Mouse (Mus musculus) large intestine, adult 2 months (tissue): ENCODE results near the gene Bicd2. TPM values are rescaled to one million over a fixed set of nuclear protein-coding genes. Genes with fewer than 3 reads are reported as not detected.
"Not testable (repeated sequence)": the region's sequence is repeated elsewhere in the genome, so short reads cannot be mapped to it uniquely, and the experiment has no call there.

ENCODE experiments used
- DNase-seq: peaks from one replicate; pipeline ENCODE4 v3.0.0-alpha.2; 2012; ENCODE audit warnings: low read depth, low spot score
- WGBS: fragments of 180-500 bp; shearing (Covaris S2); methylation state at CpG from one replicate; pipeline ENCODE4 v1.1.7; 2018; 5-methylcytosine and 5-hydroxymethylcytosine counted together
- polyA plus RNA-seq: library from polyadenylated mRNA; depleted of rRNA; stranded (reverse); fragments of >200 nt; gene quantifications from 2 replicates; pipeline ENCODE4 v1.2.3, GENCODE M21; 2012

The Bicd2 gene
- polyA plus RNA-seq, 1 experiment = 6.4 TPM

DNA sequence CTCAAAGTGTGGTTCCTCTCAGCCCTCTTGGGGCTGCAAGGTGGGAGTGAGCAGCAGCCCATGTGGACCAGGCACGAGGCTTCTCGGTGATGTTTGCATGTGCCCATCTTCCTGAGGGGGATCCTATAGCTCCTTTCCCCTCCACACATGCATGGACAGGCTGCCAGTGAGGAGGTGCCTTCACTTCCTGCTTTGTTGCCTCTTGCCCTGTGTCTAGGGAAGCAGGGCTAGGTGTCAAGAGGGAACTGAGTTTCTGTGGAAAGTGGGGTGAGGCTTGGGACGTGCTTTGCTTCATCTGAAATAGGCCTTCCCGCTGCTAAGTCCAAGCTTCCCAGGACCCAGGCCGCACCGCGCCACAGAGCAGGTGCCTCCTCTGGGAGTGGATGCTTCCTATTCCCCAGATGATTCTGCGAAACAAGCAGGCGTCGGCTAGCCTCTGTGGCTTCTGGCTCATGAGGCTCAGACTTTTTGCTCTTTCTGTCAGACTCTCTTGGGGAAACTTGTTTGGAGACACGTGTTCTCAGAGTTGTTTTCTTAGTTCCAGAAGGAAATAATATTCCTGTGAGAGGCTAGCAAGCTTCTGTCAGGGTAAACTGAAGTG, 14.2 kb downstream of the Bicd2 start:
- 78% methylated on average over 11 of the region's 11 CpGs for WGBS
- no peak for DNase-seq

GRCm38 (mm10) chr13:49356090-49356489, 14.7 kb downstream of the Bicd2 start:
- WGBS = 81% methylated on average over 7 of the region's 7 CpGs

GRCm38 (mm10) chr13:49357367-49358026, 16.1 kb downstream of the Bicd2 start:
- WGBS = 93% methylated on average over 8 of the region's 8 CpGs
- DNase-seq = no peak

More at GRCm38 (mm10) chr13:49356090-49356489, 14.7 kb downstream of the Bicd2 start:
- no peak for DNase-seq

DNA sequence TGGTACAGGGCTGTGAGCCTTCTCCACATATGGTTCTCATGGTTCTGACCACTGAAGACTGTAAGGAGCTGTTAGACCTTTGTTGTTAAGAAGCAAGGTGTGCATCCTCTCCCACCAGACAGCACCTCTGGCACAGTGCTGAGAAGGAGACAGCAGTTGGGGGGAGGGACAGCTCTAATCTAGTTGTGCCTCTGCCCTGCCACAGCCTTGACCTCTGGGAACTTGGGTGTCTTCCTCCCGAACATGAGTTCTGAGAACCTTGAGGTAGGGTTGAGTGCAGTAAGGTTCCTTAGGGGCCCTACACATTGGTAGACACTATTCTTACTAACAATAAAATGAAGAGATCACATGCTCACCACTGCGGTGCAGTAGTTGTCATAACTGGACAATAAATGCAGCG, 16.8 kb downstream of the Bicd2 start:
- DNase-seq = no peak
- 83% methylated on average over 3 of the region's 3 CpGs for WGBS

DNA sequence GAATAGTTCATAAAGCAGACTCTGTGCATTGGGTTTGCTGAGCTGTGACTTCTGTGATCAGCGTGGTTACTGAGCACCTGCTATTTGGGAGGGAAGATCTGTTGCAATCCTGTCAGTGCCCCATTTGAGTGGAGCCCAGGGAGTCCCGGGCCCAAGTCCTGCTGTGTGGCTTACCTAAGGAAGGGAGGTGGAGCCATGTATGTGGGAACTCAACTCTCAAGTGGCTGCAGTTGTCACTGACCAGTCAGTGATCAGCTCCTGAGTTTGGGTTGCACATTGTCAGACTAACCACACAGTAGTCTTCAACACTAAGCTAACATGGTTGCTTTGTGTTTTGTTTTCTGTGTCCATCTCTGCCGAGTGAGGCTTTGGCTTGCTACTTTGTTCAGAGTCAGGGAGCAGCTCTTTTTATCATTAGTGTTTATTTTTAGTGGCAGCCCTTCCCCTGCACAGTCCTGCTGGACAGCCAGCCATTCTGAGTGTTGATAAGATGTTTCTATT, 19.6 kb downstream of the Bicd2 start:
- WGBS = 33% methylated on average over 3 of the region's 3 CpGs
- no peak for DNase-seq

DNA sequence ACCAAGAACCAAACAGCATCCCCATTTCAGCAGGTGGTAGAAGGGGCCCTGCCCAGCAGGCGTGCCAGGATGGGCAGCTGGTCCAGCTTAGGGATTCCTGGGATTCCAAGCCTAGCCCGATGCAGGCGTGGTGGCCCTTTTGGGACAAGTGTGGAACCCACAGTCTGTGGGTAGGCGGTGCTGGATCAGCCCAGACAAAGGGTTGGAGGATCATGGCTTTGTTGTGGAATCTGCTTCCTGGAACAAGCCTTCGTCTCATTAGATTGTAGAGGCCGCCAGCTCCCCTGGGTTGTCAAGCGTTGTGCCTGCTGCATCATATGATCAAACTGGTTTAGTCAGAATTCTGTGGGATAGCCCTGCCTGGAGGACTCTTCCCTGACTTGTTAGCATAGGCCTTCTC, 21.0 kb downstream of the Bicd2 start:
- 48% methylated on average over 7 of the region's 7 CpGs for WGBS
- no peak for DNase-seq

- 65% methylated on average over 2 of the region's 2 CpGs for WGBS
- no peak for DNase-seq
These were observed 21.4 kb downstream of the Bicd2 start for GRCm38 (mm10) chr13:49362804-49363203.

DNA sequence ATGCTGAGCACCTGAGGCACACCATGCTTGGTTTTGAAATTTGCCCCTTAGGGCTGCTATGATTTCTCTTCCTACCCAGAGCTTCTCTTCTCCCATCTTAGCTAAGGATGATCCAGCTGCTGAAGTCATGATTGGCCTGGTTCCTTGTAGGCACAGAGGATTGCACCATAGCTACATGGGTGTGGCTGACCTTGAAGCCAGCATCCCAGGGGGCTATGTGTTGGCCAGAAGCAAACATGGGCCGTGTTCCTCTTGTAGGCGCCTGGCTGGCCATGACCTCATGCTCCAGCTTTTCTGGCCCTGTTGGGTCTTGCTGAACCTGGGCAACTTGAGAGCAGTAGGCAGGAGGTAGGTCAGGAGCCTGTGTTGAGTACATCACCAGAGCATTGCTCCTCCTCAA, 23.3 kb downstream of the Bicd2 start:
- WGBS = 37% methylated on average over 2 of the region's 2 CpGs
- DNase-seq = no peak

- DNase-seq = no peak
- 79% methylated on average over 4 of the region's 4 CpGs for WGBS
These were observed 26.5 kb downstream of the Bicd2 start for GRCm38 (mm10) chr13:49367657-49368440.

DNA sequence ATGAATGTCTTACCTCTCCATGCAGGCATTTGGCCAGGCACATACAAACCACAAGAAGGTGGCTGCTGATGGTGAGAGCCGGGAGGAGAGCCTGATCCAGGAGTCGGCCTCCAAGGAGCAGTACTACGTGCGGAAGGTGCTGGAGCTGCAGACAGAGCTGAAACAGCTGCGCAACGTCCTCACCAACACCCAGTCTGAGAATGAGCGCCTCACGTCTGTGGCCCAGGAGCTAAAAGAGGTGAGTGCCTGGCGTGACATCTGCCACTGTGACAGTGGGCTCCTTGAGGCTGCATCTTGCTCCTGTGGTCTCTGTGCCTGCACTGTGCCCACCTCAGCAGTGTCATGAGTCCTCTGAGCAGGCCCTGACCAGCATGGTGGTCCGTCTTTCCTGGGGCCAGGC, 28.0 kb downstream of the Bicd2 start:
- DNase-seq = no peak
- 94% methylated on average over 10 of the region's 10 CpGs for WGBS

DNA sequence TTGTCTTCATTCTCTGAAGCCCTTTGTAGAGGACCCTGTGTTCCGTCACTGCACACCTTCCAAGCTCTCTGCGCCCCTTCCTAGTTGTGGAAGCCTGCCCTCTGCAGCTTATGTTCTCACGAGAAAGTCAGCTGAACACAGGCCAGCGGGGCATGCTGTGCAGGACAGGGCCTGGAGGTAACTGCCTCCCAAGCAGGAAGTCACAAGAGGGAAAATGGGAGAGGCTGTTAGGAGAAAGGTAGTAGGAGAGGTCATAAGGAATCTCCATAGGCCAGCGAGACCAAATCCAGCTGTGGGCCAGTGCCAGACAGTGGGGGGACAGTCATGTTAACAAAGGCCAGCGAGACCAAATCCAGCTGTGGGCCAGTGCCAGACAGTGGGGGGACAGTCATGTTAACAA, 28.8 kb downstream of the Bicd2 start:
- 76% methylated on average over 6 of the region's 6 CpGs for WGBS
- not testable (repeated sequence) for DNase-seq

DNA sequence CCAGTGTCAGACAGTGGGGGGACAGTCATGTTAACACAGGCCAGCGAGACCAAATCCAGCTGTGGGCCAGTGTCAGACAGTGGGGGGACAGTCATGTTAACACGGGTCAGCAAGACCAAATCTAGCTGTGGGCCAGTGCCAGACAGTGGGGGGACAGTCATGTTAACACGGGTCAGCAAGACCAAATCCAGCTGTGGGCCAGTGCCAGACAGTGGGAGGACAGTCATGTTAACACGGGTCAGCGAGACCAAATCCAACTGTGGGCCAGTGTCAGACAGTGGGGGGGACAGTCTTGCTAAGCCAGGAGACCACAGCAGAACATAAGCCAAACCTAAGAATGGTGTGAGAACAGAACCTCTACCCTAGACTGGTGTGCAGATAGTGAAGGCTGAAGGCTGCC, 29.5 kb downstream of the Bicd2 start:
- 73% methylated on average over 5 of the region's 5 CpGs for WGBS
- not testable (repeated sequence) for DNase-seq

- WGBS = 48% methylated on average over 3 of the region's 3 CpGs
- DNase-seq = no peak
These were observed 30.1 kb downstream of the Bicd2 start for GRCm38 (mm10) chr13:49371428-49371899.

DNA sequence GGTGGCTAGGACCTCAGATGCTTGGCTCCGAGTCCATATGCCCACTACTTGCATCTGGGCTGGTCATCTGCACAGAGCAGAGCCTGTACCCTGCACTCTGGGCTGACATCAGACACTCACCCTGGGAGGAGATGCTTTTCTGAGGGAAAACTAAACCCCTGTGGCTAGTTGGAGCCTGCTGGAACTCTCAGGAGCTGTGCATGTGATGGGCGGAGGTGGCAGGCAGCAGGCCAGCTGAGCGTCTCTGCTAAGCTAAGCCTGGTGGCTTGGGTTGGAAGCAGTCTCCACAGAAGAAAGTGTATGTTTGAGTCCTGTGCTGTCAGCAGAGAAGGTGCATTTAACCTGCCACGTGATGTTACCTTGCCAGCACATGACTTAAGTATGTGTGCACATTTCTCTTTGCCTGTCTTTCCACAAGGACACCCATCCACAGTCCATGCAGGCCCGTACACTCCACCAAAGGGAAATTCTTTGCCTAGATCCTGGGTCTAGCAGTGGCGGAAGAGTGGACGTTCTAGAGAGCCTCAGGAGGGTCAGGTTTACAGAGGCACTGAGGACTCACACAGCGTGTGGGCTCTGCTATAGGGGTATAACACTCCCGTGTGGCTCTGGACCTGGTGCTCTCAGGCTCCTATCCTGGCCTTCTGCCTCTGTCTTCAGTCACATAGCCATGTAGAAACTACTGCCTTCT, 31.1 kb downstream of the Bicd2 start:
- 86% methylated on average over 9 of the region's 9 CpGs for WGBS
- no peak for DNase-seq

GRCm38 (mm10) chr13:49374304-49374703, 32.9 kb downstream of the Bicd2 start:
- no peak for DNase-seq
- 66% methylated on average over 6 of the region's 6 CpGs for WGBS

DNA sequence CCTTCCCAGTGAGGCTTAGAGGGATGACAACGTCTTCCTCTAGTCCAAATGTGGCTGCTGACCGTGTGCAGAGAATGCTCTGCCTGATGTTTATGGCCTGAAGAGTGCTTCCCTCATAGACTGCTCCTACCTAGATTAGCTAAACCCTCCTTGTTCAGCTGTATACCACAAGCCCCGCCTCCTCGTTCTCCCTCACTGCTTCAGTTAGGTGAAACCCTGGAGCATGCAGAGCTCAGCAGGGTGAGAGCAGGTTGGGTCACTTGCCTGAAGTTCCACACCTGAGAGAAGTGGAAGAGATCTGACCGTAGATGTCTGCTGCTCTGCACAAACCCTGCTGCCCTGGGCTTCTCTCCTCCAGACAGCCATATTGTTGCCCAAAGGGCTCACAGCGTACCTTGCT, 33.3 kb downstream of the Bicd2 start:
- no peak for DNase-seq
- WGBS = 70% methylated on average over 6 of the region's 6 CpGs

DNA sequence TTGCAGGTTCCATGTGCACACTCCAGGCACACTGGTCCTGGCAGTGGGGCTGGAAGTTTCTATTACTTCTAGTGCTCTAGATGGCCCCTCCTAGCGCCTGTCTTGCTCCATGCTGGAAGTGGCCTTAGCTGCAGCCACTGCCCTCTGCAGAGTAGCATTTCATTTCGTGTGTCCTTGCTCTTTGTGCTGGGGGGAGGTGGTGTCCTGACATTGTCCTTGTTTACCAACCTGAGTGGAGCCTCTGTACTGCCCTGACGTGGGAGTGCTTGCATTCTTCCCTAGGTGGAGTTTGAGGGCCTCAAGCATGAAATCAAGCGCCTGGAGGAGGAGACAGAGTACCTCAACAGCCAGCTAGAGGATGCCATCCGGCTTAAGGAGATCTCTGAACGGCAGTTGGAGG, 36.2 kb downstream of the Bicd2 start:
- DNase-seq = no peak
- WGBS = 76% methylated on average over 6 of the region's 6 CpGs

DNA sequence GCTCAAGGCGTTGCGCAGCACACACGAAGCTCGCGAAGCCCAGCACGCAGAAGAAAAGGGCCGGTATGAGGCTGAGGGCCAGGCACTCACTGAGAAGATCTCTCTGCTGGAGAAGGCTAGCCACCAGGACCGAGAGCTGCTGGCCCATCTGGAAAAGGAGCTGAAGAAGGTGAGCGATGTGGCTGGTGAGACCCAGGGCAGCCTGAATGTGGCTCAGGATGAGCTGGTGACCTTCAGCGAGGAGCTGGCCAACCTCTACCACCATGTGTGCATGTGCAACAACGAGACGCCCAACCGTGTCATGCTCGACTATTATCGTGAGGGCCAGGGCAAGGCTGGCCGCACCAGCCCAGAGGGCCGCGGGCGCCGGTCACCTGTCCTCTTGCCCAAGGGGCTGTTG, 37.9 kb downstream of the Bicd2 start:
- no peak for DNase-seq
- 94% methylated on average over 20 of the region's 20 CpGs for WGBS

DNA sequence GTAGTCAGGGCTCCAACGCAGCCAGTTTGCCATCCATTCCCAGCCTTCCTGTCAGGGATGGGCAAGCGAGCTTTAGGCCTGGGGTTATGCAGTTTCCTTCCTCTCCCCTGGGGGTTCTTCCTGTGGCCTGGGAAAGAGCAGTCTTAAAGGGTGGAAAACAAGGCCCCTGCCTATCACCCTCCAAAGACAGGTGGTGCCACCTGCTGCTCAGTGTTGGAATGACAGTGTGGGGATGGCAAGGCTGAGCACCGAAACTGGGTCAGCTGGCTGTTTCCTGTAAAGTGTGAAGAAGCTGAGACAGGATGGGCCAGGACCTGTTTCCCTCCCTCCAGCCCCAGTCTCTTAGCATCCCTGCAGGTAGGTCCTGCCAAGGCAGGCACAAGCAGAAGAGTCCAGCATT, 39.8 kb downstream of the Bicd2 start:
- DNase-seq = peak; percentile 51
- WGBS = 29% methylated on average over 3 of the region's 3 CpGs

- 92% methylated on average over 23 of the region's 23 CpGs for WGBS
- no peak for DNase-seq
These were observed 41.6 kb downstream of the Bicd2 start for GRCm38 (mm10) chr13:49382997-49383396.
